Mouse (Mus musculus) erythroid progenitor cell, adult 5-6 weeks (primary cell): ENCODE data around the gene Stk24. TPM values are rescaled to one million over a fixed set of nuclear protein-coding genes. Genes with fewer than 3 reads are reported as not detected.
"Not testable (repeated sequence)": the region's sequence is repeated elsewhere in the genome, so short reads cannot be mapped to it uniquely, and the experiment has no call there.

ENCODE experiments used
- ATAC-seq: replicated peaks from 2 replicates; pipeline ENCODE4 v1.8.0; 2016; ENCODE audit warnings: moderate number of reproducible peaks, mild to moderate bottlenecking, moderate TSS enrichment, inconsistent platforms; ENCODE audit not compliant: poor library complexity, low FRiP score, severe bottlenecking
- total RNA-seq, 2 experiments: library from RNA; stranded (forward) in 1 of 2; stranded (reverse) in 1 of 2; fragments of 150-400 nt in 1 of 2; fragments of 186-747, 209-891 nt in 1 of 2; gene quantifications; 2 replicates each; pipeline versions ENCODE4 v1.2.3 to v1.2.4; 2015 to 2017; ENCODE audit warnings: low replicate concordance in 2 of 2

The Stk24 gene
- 99.5 and 101 TPM in 2 replicates for total RNA-seq (2015; ENCODE audit: low replicate concordance)
- 62.0 and 77.4 TPM in 2 replicates for total RNA-seq (2017; ENCODE audit: low replicate concordance)

- no peak for ATAC-seq
These were observed at the start of gene Stk24 for GRCm38 (mm10) chr14:121379827-121380145. Gene Stk24 (minus strand): TSS chr14:121380011.

DNA sequence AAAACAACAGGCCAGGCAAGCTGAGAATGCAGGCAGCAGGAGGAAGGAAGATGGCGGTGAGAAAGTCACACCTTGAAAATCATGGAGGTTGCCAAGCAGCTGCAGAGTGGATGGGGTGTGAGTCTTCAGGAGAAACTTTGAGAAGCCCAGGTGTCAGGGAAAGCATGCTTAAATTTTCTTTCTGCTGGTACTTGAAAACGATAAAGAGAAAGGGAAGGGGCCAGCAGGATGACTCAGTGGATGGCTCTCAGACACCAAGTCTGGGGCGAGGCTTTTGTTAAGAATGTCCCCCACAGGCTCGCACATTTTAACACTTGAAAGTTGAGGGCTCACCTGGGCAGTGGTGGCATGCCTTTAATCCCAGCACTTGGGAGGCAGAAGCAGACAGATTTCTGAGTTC lies 48.3 kb upstream of the Stk24 start:
- no peak for ATAC-seq

GRCm38 (mm10) chr14:121426743-121427142 lies 46.9 kb upstream of the Stk24 start:
- ATAC-seq = no peak

DNA sequence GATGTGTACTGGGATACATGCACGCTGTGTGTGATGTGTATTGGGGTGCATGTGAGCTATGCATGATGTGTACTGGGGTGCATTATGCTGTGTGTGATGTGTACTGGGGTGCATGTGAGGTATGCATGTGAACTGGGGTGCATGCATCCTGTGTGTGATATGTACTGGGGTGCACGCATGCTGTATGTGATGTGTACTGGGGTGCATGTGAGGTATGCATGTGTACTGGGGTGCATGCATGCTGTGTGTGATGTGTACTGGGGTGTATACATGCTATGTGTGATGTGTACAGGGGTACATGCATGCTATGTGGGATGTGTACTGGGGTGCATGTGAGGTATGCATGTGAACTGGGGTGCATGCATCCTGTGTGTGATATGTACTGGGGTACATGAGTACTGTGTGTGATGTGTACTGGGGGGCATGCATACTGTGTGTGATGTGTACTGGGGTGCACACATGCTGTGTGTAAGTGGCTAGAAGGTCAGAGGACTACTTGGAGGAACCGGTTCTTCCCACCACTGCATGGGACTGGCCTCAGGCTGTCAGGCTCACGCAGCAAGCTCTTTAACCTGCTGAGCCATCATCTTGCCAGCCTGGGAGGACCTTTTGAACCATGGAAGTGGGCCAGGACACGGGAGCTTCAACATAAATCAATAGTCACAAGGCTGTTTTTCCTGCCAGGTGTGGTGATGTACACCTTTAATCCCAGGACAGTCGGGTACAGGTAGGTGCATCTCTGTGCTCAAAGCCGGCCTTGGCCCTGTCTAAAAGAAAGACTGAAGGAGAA lies 45.4 kb upstream of the Stk24 start:
- ATAC-seq = no peak

DNA sequence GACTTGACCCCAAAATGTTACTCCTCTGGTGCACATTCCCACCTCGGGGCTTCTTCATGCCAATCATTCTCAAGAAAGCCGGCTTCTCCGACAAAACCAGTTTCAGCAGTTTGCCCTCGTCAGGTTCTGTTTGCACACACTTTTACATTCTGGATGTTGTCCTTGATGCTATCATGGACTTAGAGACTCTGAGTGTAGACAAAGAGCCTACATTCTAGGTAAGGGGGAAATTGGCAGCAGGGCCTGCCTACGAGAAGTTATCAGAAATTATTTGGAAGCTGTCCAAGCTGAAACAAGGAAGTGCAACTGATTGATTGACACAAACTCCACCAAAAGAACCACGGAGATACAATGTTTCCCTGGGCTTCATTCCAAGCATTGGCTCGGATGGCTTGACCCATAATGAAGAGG lies 43.5 kb upstream of the Stk24 start:
- ATAC-seq = 0 out of 2 replicates have a peak, but pooled peaks have one; percentile 15

GRCm38 (mm10) chr14:121422664-121423340 lies 43.0 kb upstream of the Stk24 start:
- peak; percentile 88 for ATAC-seq

DNA sequence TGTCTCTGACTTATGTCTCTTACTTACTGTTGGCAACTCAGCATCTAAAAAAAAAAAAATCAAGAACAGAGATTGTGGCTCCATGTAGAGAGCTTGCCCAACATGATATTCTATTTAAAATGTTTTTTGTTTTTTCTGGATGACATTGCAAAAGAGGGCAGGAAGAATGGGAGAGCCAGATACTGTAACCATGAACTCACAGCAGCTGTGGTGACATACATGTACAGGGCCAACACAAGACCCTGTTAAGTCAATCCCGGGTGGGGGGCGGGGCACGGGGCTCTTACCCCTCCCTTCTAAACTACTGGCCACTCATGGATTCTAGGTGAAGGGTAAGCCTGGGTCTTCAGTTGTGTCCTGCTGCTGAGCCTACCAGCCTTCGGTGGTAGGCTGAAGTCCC lies 42.2 kb upstream of the Stk24 start:
- ATAC-seq = no peak

GRCm38 (mm10) chr14:121417594-121417993 lies 37.8 kb upstream of the Stk24 start:
- ATAC-seq = no peak

DNA sequence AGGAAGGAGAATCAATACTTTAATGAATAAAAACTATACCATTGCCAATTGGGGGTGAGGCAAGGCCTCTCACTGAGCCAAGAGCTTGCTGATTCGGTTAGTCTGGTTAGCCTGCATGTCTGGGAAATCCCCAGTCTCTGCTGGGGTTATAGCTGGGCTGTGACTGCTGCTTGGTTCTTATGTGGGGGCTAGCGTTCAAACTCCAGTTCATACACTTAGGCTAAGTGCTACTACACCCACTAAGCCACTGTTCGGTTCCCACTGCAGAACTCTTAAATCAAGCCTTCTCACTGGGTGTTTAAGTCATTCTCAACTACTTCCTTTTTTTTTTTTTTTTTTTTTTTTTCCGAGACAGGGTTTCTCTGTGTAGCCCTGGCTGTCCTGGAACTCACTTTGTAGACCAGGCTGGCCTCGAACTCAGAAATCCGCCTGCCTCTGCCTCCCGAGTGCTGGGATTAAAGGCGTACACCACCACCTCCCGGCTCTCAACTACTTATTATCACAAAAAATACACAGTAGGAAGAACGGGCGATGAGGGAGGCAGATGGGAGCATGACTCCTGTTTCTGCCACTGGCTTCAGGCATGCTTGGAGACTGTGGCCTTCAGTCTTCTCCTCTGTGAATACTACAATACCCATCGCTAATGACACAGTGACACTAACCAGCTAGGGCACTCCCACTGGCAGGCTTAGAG lies 37.0 kb upstream of the Stk24 start:
- ATAC-seq = no peak

DNA sequence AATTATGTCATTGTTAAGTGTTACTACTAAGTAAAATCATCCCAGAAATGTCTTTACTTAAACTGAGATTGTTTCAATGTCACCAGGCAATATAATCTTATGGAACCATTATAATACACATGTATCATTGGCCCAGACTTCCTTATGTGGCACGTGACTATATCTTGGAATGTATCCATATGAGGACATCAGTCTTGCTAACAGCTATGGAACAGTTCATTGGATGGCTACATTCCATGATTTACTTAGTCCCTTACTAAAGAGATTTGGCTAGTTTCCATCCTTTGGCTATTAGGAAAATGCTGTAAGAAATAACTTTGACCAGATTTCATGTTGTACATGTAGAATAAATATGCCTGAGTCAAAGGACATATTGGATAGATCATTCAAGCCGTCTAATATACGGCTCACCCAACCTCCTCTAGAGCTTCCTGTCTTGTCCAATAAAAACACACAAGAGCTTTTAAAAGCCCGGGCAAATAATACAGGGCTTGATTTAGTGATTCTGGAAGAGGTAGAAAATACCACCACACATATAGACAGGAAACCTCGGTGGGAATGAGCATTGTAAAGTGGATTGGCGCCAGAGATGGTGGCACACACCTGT lies 34.9 kb upstream of the Stk24 start:
- ATAC-seq = no peak

DNA sequence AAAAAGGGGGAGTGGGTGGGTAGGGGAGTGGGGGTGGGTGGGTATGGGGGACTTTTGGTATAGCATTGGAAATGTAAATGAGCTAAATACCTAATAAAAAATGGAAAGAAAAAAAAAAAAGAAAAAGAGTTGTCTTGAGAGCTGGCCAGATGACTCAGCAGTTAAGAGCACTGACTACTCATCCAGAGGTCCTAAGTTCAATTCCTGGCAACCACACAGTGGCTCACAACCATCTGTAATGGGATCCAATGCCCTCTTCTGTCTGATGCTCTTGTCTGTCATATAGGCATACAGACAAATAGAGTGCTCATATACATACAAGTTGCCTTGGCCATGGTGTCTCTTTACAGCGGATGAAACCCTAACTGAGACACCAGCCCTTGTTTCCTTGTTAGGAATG lies 33.9 kb upstream of the Stk24 start:
- not testable (repeated sequence) for ATAC-seq

GRCm38 (mm10) chr14:121408944-121409343 lies 29.1 kb upstream of the Stk24 start:
- ATAC-seq = no peak

GRCm38 (mm10) chr14:121406943-121407342 lies 27.1 kb upstream of the Stk24 start:
- no peak for ATAC-seq

- ATAC-seq = no peak
These were observed 25.7 kb upstream of the Stk24 start for GRCm38 (mm10) chr14:121405546-121405945.

DNA sequence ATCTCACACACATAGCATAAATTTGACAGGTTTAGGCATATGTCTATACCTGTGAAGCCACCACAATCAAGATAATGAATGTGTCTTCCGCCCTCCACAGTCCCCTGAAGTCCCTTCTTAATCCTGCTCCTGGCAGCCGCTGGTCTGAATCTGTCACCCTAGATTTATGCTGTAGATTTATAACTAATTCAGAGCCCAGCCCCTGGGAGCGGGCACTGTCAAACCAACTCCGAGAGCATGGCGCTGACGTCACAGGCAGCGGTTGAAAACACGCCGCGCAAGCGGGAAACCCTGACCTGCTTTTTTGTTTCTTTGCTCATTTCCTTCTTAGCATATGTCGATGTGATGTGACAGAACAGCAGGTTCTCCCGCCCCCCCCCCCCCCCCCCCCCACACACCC lies 25.3 kb upstream of the Stk24 start:
- no peak for ATAC-seq

DNA sequence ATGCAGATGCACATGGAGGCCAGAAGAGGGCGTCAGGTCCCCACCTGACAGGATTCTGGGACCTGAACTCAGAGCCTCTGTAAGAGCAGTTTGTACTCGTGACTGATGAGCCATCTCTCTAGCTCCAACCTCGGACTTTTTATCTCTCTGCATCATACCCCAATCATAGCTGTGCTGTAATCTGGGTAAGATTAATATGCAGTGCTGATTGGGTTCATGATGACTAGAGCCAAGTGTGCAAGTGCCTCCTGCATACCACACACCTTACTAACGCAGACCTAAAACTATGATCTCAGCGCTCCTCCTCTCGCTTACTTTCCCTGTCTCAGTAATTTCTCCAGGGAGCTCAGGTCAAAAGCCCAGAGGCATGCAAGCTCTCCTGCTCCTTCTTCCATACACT lies 19.9 kb upstream of the Stk24 start:
- ATAC-seq = no peak

- no peak for ATAC-seq
These were observed 17.7 kb upstream of the Stk24 start for GRCm38 (mm10) chr14:121397471-121397870.

DNA sequence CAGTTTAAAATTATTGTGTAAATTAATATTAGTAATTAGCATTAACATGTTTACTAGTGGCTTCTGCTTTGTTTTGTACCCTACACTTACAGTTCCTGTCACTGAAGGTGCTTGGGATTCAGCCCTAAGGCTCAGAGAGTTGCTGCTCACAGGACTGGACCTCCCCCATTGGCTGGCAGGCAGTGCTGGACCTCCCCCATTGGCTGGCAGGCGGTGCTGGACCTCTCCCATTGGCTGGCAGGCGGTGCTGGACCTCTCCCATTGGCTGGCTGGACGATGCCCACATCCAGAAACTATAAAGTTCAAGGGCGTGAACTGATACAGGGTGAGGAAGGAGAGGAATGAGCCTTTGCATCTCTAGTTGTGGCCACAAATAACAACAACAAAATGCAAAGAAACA lies 15.3 kb upstream of the Stk24 start:
- ATAC-seq = 0 out of 2 replicates have a peak, but pooled peaks have one; percentile 46

GRCm38 (mm10) chr14:121391927-121392326 lies 12.1 kb upstream of the Stk24 start:
- no peak for ATAC-seq

DNA sequence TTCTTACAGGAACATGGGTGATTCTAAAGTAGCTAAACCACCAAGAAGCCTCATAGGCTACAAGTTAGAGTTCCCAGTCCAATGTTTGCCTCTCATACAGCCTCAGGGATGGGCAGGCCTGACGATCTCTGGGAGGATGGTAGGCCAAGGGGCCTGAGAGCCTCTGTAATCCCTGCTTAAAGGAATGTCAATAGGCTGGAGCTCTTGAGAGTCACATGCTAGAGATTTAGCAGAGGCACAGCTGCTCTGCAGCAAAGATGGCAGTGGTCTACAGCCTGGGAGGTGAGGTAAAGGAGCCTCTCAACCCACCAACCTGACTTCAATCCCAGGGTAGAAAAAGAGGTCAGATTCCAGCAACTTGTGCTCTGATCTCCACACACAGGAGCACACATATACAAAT lies 7.9 kb upstream of the Stk24 start:
- ATAC-seq = no peak
